ENCODE assay signal across 9 mouse cellular contexts in the genomic region with DNA sequence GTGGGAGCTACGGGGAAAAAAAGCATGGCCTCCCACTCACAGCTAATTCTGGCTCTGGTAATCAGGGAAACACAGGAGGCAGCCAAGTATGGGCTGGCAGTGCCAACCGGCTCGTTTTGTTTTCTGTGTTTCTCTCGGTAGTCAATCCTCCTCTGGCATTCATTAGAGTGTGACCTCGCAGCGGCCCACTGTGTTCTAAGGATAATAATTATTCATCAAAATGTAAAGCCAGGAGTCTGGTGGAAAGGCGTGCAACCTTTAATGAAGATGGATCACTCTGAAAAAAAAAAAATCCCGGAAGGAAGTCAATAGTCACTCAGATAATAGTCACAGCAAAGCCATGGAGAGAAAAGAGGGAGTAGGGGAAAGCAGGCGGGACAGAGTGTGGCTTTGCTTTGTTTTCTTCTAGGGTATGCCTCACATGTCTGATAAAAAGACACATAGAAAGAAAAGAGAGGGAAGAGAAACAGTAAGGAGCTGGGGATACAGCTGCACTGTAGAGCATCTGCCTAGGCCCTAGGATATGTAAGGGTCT. TPM values are rescaled to one million over a fixed set of nuclear protein-coding genes. Genes with fewer than 3 reads are reported as not detected.
A peak's percentile ranks its signal among the peaks of the same experiment; 100 is the strongest.
DNase-seq lines count a peak whose midpoint lies in the region; ATAC-seq and TF ChIP-seq lines count a peak whose summit lies in the region.
"Had no signal": no experiment of that assay in that cellular context is flagged by ENCODE, and none has a peak within 500 bp of the region (broad histone marks: within the 10 kb centered on the region; RNA-seq: fewer than 3 reads in every experiment).

No protein-coding gene starts in this region.

- no peaks in the 10 kb centered on the region for H3K36me3 ChIP-seq in forebrain, embryonic 13.5 days (ENCODE audit: poor library complexity, severe bottlenecking)
- no peaks in the 10 kb centered on the region for H3K36me3 ChIP-seq in forebrain, embryonic 10.5 days (replicated peaks)
- no peaks in the 10 kb centered on the region for H3K36me3 ChIP-seq in intestine, embryonic 15.5 days
- H3K36me3 ChIP-seq in liver, postnatal 0 days (replicated peaks; ENCODE audit: insufficient read depth, low read length) = no peaks in the 10 kb centered on the region
- H3K36me3 ChIP-seq: lung, embryonic 15.5 days had no signal

- H3K9me3 ChIP-seq in forebrain, embryonic 13.5 days (replicated peaks) = no peaks in the 10 kb centered on the region
- no peaks in the 10 kb centered on the region for H3K9me3 ChIP-seq in forebrain, embryonic 10.5 days
- no peaks in the 10 kb centered on the region for H3K9me3 ChIP-seq in intestine, embryonic 15.5 days
- H3K9me3 ChIP-seq in liver, postnatal 0 days (ENCODE audit: low read length) = no peaks in the 10 kb centered on the region
- H3K9me3 ChIP-seq: lung, embryonic 15.5 days had no signal

- no peak for TF ChIP-seq EP300 in liver, postnatal 0 days (IDR thresholded peaks at IDR 0.05; ENCODE audit: low read depth)

- H3K4me1 ChIP-seq in forebrain, embryonic 13.5 days = peaks cover 20% of the 10 kb centered on the region; the same call in 1 of the 2 replicates
- peaks cover 7% of the 10 kb centered on the region; the same call in 1 of the 2 replicates for H3K4me1 ChIP-seq in forebrain, embryonic 10.5 days
- H3K4me1 ChIP-seq in intestine, embryonic 15.5 days (replicated peaks) = no peaks in the 10 kb centered on the region
- no peaks in the 10 kb centered on the region for H3K4me1 ChIP-seq in liver, postnatal 0 days (ENCODE audit: insufficient read depth)
- H3K4me1 ChIP-seq: lung, embryonic 15.5 days had no signal

- no peak for TF ChIP-seq POLR2A in brain, embryonic 14.5 days (IDR thresholded peaks at IDR 0.05; ENCODE audit: borderline replicate concordance, extremely low read depth, insufficient read depth, insufficient read length, poor library complexity, severe bottlenecking)

- no peak for DNase-seq in forebrain, embryonic 10.5 days (ENCODE audit: extremely low spot score, low spot score)
- peak; percentile 93 for DNase-seq in brain, embryonic 14.5 days (ENCODE audit: low read depth)
- DNase-seq in gonadal fat pad, adult 2 months (ENCODE audit: low read depth) = peak; percentile 61
- peak; percentile 54 for DNase-seq in left cerebral cortex, postnatal 14 days (ENCODE audit: low spot score in 2 of 2)
- no peak for DNase-seq in adrenal gland, postnatal 36 days
- DNase-seq in liver, postnatal 0 days = no peak

- ATAC-seq in forebrain, embryonic 13.5 days = peak; percentile 70
- no peak for ATAC-seq in intestine, embryonic 15.5 days
- ATAC-seq in liver, postnatal 0 days = no peak

- H3K4me2 ChIP-seq in forebrain, embryonic 13.5 days = no peak overlapping the region
- no peak overlapping the region for H3K4me2 ChIP-seq in intestine, embryonic 15.5 days (replicated peaks)
- H3K4me2 ChIP-seq in liver, postnatal 0 days (ENCODE audit: low read depth, low read length) = no peak overlapping the region
- H3K4me2 ChIP-seq: lung, embryonic 15.5 days had no signal

- no peak overlapping the region for H3K27ac ChIP-seq in forebrain, embryonic 13.5 days
- H3K27ac ChIP-seq in forebrain, embryonic 10.5 days = no peak overlapping the region
- H3K27ac ChIP-seq in intestine, embryonic 15.5 days = no peak overlapping the region
- H3K27ac ChIP-seq in liver, postnatal 0 days (ENCODE audit: low read depth) = no peak overlapping the region
- H3K27ac ChIP-seq: lung, embryonic 15.5 days had no signal

- intact Hi-C loops in left cerebral cortex, postnatal 14 days (cut with DNase I) = loop anchor here (10.0 kb wide), 1 partner anchor 157 kb away; no protein-coding TSS in a partner anchor

- no peak for TF ChIP-seq CTCF in brain, embryonic 14.5 days (IDR thresholded peaks at IDR 0.05; ENCODE audit: borderline replicate concordance, extremely low read depth, insufficient read depth, insufficient read length)
- no peak for TF ChIP-seq CTCF in liver, postnatal 0 days (IDR thresholded peaks at IDR 0.05; ENCODE audit: low read depth)

- no peak overlapping the region for H3K4me3 ChIP-seq in forebrain, embryonic 13.5 days
- H3K4me3 ChIP-seq in forebrain, embryonic 10.5 days = no peak overlapping the region
- no peak overlapping the region for H3K4me3 ChIP-seq in intestine, embryonic 15.5 days (replicated peaks)
- H3K4me3 ChIP-seq in liver, postnatal 0 days (ENCODE audit: low read depth, low read length) = no peak overlapping the region
- H3K4me3 ChIP-seq: lung, embryonic 15.5 days had no signal

- WGBS in forebrain, embryonic 13.5 days = 19% methylated on average over 9 of the region's 9 CpGs
- 73% methylated on average over 9 of the region's 9 CpGs for WGBS in forebrain, embryonic 10.5 days
- WGBS in intestine, embryonic 15.5 days = 55% methylated on average over 9 of the region's 9 CpGs
- WGBS in liver, postnatal 0 days (ENCODE audit: insufficient replicate concordance) = 66% methylated on average over 9 of the region's 9 CpGs

- H3K9ac ChIP-seq in forebrain, embryonic 13.5 days = no peak overlapping the region
- no peak overlapping the region for H3K9ac ChIP-seq in intestine, embryonic 15.5 days
- no peak overlapping the region for H3K9ac ChIP-seq in liver, postnatal 0 days (replicated peaks)
- H3K9ac ChIP-seq: lung, embryonic 15.5 days had no signal

- peaks cover 3% of the 10 kb centered on the region; the same call in 1 of the 2 replicates for H3K27me3 ChIP-seq in forebrain, embryonic 13.5 days
- no peaks in the 10 kb centered on the region for H3K27me3 ChIP-seq in forebrain, embryonic 10.5 days (ENCODE audit: poor library complexity, severe bottlenecking)
- no peaks in the 10 kb centered on the region for H3K27me3 ChIP-seq in intestine, embryonic 15.5 days (replicated peaks)
- no peaks in the 10 kb centered on the region for H3K27me3 ChIP-seq in liver, postnatal 0 days (ENCODE audit: insufficient read depth, low read length)
- H3K27me3 ChIP-seq: lung, embryonic 15.5 days had no signal

RNA-seq across cellular contexts. Expression of a gene that starts 59.4 kb away (rescaled TPM):
- polyA plus RNA-seq in forebrain, embryonic 13.5 days (2015; fragmentation: Nextera tagmentation; extraction: Ambion mirVana) = 3.0 and 4.1 TPM in 2 replicates
- 16.3 and 17.4 TPM in 2 replicates for polyA plus RNA-seq in forebrain, embryonic 10.5 days (2016; fragmentation: Nextera tagmentation; extraction: Ambion mirVana)
- 0.49 and 0.73 TPM in 2 replicates for polyA plus RNA-seq in brain, embryonic 14.5 days (2012; rRNA removed)
- polyA plus RNA-seq in gonadal fat pad, adult 2 months (2012; rRNA removed) = 0.38 and 0.42 TPM in 2 replicates
- total RNA-seq in left cerebral cortex, postnatal 14 days (2021) = not detected
- total RNA-seq in adrenal gland, postnatal 36 days (2021) = not detected
- 0.38 and 0.43 TPM in 2 replicates for polyA plus RNA-seq in intestine, embryonic 15.5 days (2015; fragmentation: Nextera tagmentation; extraction: Ambion mirVana)
- 0.22 and 0.23 TPM in 2 replicates for polyA plus RNA-seq in liver, postnatal 0 days (2015; fragmentation: Nextera tagmentation; extraction: Ambion mirVana)

Comparison
In these comparisons a context has a peak if more than half of its experiments do, and no peak if none do; other contexts are left out.
1. DNase-seq: peak in brain, embryonic 14.5 days (single experiment), gonadal fat pad, adult 2 months (single experiment) and left cerebral cortex, postnatal 14 days (2 of 2); none in forebrain, embryonic 10.5 days (single experiment), adrenal gland, postnatal 36 days (0 of 2) and liver, postnatal 0 days (single experiment).